Mouse (Mus musculus) R1 (cell line): ENCODE results near the gene Tmed9.
A peak's percentile ranks its signal among the peaks of the same experiment; 100 is the strongest.
"Not testable (repeated sequence)": the region's sequence is repeated elsewhere in the genome, so short reads cannot be mapped to it uniquely, and the experiment has no call there.

ENCODE experiments used
- DNase-seq: peaks from one replicate; pipeline ENCODE4 v3.0.0-alpha.2; 2018; ENCODE audit warnings: low read depth, low spot score

Gene Tmed9

DNA sequence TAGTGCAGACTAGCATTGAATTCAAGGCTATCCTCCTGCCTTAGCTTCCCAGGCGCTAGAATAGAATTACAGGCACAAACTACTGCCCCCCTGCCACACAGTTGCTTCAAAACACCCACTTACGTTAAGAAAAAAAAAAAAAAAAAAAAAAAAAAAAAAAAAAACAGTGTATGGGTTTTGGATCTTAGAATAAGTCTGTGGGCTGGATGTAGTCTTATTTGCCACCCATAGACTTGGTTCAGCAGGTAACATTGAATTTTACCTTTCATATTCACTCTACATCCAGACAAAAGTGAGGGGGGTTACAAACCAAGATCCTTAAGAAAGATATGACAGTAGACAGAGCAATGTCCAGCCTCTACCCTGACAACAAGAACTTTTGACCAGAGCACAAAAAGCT is 5.6 kb upstream of the Tmed9 start:
- DNase-seq = no peak

DNA sequence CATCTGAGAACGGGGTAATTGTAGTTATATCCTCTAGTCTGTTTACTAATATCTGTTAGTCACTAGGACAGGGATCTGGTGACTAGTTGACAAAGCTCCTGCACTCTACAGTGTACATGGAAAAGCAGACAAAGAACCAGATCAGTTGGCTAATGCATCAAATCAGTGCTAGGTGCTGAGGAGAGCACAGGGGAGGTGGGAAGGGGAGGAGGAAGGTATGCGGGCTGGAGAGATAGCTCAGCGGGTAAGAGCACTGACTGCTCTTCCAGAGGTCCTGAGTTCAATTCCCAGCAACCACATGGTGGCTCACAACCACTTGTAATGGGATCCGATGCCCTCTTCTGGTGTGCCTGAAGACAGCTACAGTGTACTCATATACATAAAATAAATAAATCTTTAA is 5.0 kb upstream of the Tmed9 start:
- not testable (repeated sequence) for DNase-seq

- peak; percentile 42 for DNase-seq
These were observed 3.7 kb upstream of the Tmed9 start for GRCm38 (mm10) chr13:55569726-55570285.

- peak; percentile 65 for DNase-seq
These were observed 3.1 kb upstream of the Tmed9 start for GRCm38 (mm10) chr13:55570286-55570973.

DNA sequence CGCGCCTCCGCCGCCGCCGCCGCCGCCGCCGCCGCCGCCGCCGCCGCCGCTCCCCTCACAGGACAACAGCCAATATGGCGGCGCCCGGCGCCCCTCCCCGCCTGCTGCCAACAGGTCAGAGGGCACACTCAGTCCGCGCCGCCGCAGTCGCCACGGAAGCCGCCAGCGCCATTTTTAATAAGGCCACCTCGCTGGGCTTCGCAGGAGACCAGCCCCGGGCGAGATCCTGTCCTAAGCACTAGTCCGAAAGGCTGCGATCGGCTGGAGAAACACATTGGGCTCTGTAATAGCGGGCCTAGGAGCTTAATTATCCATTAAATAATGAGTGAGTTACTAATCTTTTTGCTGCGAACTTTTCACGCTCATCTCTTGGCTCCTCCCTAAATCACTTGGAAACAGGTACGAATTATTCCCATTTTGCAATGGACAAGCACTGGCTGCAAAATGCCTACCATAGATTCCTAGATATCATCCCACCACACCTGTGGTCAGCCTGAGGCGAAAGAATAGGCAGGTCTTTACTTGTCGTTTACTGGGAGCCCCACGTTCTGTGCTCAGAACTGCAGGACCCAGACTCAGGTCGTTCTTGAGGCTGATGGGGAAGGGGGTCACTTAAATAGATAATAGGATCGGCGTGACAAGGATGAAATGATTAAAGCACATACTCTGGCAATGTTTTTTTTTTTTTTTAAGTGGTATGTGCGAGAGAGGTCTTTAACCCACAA is 2.3 kb upstream of the Tmed9 start, which contains the start of gene Fam193b:
TSS of gene Fam193b (minus strand) at position 94 of the 725 bp plus-strand sequence.
- peak; percentile 94 for DNase-seq

DNA sequence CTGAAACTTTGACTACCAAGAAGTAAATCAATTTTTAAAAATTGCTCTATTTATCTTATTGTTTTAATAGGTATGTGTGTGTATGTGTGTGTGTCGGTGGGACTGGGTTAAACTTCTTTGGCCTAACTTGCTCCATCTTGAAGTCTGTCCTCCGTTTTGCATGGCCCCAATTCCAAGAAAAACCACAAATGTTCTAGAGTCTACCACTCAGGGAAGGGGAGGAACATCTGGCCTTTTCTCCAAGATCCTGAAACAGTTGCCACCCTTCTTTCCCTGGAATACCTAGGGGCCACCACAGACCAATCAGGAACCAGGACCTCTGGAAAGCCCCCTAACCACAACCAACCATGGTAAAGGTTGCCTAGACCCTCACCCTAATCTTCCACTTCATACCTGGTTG is 1.6 kb upstream of the Tmed9 start:
- no peak for DNase-seq

DNA sequence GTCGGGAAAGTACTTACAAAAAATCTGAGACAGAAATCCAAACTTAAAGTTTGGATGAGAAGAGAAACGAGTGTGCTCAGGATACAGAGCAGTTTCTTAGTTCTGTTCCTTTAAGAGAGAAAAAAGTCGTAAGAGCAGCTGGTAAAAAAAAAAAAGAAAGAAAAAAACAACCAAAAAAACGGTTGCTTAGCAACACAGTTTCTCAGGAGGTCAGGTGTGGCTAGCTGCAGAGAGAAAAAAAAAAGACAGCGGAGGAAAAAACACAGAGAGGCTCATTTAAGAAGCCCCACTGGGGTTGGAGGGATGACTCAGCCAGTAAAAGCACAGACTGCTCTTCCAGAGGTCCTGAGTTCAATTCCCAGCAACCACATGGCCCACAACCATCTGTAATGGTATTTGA is 789 bp downstream of the Tmed9 start:
- peak; percentile 43 for DNase-seq

- DNase-seq = peak; percentile 84
These were observed 2.4 kb downstream of the Tmed9 start for GRCm38 (mm10) chr13:55575932-55576331.

- DNase-seq = not testable (repeated sequence)
These were observed 3.3 kb downstream of the Tmed9 start for GRCm38 (mm10) chr13:55576872-55577271.

- DNase-seq = no peak
These were observed 4.6 kb downstream of the Tmed9 start for GRCm38 (mm10) chr13:55578086-55578485.

DNA sequence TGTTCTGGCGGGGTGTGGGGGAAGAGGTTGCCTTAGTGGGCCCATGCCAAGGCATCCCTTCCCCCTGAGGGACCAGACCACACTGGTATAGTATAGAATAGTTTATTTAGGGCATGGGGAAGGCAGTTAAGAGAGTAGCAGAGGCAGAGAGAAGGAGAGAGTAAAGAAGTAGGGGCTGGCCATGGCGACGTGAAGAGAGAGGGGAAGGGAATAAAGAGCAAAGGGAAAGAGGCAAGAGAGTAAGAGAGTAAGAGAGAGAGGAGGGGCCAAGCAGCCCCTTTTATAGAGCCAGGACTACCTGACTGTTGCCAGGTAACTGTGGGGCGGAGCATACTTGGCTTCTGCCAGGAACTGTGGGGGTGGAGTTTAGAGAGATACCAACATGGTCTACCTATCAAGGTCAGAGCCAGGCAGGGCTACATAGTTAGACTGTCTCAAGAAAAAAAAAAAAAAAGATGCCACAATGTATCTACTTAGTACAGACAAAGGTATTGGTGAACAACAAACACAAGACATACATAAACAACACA is 18.5 kb downstream of the Tmed9 start:
- DNase-seq = peak; percentile 94

- peak; percentile 98 for DNase-seq
These were observed 19.2 kb downstream of the Tmed9 start for GRCm38 (mm10) chr13:55592512-55593253.

GRCm38 (mm10) chr13:55593254-55593747 is 19.8 kb downstream of the Tmed9 start:
- DNase-seq = no peak

DNA sequence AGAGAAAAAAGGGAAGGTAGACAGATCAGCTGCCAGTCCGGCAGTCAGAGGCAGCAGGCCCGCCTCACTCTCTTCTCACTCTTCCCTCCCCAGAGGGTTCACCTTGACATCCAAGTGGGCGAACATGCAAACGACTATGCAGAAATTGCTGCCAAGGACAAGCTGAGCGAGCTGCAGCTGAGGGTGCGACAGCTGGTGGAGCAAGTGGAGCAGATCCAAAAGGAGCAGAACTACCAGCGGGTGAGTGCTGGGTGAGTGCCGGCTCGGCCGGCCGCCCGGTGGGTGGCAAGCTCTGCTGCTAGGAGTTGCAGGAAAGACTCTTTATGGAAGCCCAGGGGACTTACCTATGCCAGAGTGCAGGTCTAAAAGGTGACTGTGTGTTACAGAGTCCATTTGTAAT is 21.8 kb downstream of the Tmed9 start:
- DNase-seq = no peak

- no peak for DNase-seq
These were observed 23.3 kb downstream of the Tmed9 start for GRCm38 (mm10) chr13:55596802-55597201.

- peak; percentile 72 for DNase-seq
These were observed 26.3 kb downstream of the Tmed9 start, which contains the start of gene B4galt7 for GRCm38 (mm10) chr13:55599566-55600540. TSS of gene B4galt7 (plus strand) at chr13:55599896.

- DNase-seq = no peak
These were observed 27.1 kb downstream of the Tmed9 start for GRCm38 (mm10) chr13:55600657-55601056.

GRCm38 (mm10) chr13:55601611-55602010 is 28.1 kb downstream of the Tmed9 start:
- DNase-seq = peak; percentile 81

DNA sequence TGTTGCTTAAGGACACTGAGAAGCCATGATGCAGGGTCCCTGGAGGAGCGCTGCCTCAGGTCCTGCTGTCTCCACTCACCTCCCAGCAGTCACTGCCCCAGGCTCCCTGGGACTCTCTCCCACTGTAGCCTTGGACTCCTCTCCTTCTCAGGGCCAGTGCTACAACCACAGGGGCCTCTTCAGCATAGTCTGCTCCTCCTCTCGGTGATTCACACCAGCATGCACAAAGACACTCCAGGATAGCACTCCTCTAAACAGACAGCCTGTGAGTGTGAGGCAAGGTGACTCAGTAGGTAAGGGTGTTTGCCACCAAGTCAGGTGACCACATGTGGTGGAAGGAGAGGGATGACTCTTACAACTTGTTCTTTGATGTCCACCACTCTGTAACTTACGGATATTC is 31.1 kb downstream of the Tmed9 start:
- DNase-seq = no peak

DNA sequence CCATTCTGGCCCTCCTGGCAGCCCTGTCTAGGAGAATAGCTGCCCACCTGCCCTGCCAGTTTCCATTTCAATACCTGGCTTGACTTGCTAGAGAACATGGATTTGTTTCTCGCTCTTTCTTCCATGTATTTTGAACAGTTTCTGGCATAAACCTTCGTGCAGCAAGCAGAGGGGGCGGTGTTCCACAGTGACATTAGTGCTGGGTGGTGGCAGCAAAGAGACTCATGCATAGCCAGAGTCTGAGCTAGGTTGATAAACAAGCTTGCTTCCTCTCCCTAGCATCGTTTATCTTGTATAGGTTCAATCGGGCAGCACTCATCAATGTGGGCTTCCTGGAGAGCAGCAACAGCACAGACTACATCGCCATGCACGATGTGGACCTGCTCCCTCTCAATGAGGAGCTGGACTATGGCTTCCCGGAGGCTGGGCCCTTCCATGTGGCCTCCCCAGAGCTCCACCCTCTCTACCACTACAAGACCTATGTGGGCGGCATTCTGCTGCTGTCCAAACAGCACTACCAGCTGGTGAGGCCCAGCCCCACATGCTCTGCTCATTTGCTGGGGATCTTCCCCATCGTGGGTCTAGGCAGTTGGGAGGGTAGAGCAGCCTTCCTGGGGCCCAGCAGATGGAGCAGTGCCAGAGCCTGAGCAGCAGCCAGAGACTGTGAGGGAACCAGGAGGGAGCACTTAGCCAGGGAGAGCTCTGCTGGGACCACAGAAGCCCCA is 33.5 kb downstream of the Tmed9 start:
- DNase-seq = no peak
